Mouse (Mus musculus) midbrain, embryonic 13.5 days (tissue): ENCODE results near the gene Trim69. TPM values are rescaled to one million over a fixed set of nuclear protein-coding genes. Genes with fewer than 3 reads are reported as not detected.
"Not testable (repeated sequence)": the region's sequence is repeated elsewhere in the genome, so short reads cannot be mapped to it uniquely, and the experiment has no call there.

Source experiments
- ATAC-seq: fragments of 200-750 bp; cut with Nextera tagmentation; 2 replicates; pipeline ENCODE4 v1.8.0; 2017; ENCODE audit warnings: mild to moderate bottlenecking, moderate TSS enrichment, moderate library complexity
- H3K27ac ChIP-seq: fragments of 300-500 bp; sonication (generic); 2 replicates; pipeline ENCODE4 v1.5.1; 2015; ENCODE audit warnings: inconsistent platforms, mild to moderate bottlenecking, moderate library complexity
- H3K27me3 ChIP-seq: fragments of 300-500 bp; sonication (generic); 2 replicates; pipeline ENCODE4 v1.6.1; 2015; ENCODE audit warnings: mild to moderate bottlenecking, inconsistent platforms
- H3K36me3 ChIP-seq: fragments of 300-500 bp; sonication (generic); 2 replicates; pipeline ENCODE4 v1.6.1; 2015; ENCODE audit warnings: mild to moderate bottlenecking, inconsistent platforms
- H3K4me1 ChIP-seq: fragments of 300-500 bp; sonication (generic); replicated peaks from 2 replicates; pipeline ENCODE4 v1.6.1; 2015; ENCODE audit warnings: inconsistent platforms
- H3K4me2 ChIP-seq: fragments of 300-500 bp; sonication (generic); replicated peaks from 2 replicates; pipeline ENCODE4 v1.6.1; 2015; ENCODE audit warnings: moderate library complexity, mild to moderate bottlenecking, inconsistent platforms
- H3K4me3 ChIP-seq: fragments of 300-500 bp; sonication (generic); replicated peaks from 2 replicates; pipeline ENCODE4 v1.5.1; 2015; ENCODE audit warnings: mild to moderate bottlenecking, inconsistent platforms
- H3K9ac ChIP-seq: fragments of 300-500 bp; sonication (generic); replicated peaks from 2 replicates; pipeline ENCODE4 v1.6.1; 2015; ENCODE audit warnings: mild to moderate bottlenecking, inconsistent platforms
- H3K9me3 ChIP-seq: fragments of 300-500 bp; sonication (generic); 2 replicates; pipeline ENCODE4 v1.6.1; 2016; ENCODE audit warnings: mild to moderate bottlenecking, inconsistent platforms
- WGBS: fragments of 180-500 bp; shearing (Covaris S2); methylation state at CpG from one replicate; pipeline ENCODE4 v1.1.7; 2015; 5-methylcytosine and 5-hydroxymethylcytosine counted together
- polyA plus RNA-seq: library from polyadenylated mRNA; unstranded; fragments of >200 nt; fragmentation: Nextera tagmentation; extraction: Ambion mirVana; gene quantifications from 2 replicates; pipeline ENCODE4 v1.2.1, GENCODE M21; 2015

Gene Trim69
- polyA plus RNA-seq, 1 experiment from 2014 or later = not detected

DNA sequence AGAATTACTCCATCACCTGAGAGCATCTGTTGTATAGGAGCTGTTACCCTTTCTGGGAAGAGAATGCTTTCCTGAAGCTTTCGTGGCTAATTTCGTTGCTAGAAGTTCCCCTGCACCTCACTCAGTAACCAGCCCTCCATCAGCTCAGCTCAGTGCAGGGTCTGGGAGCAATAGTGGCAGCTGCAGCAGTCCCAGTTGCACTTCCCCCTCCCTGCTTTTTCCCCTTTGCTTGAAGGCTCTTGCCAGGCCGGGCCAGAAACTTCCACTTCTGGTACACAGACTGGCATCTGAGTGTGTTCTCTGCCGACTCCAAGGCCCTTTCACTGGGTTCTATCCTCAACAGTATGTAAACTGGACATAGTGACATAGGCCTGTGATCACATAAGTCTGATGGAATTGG is 24.6 kb downstream of the Trim69 start:
- no peaks in the 10 kb centered on the region for H3K9me3 ChIP-seq
- no peak overlapping the region for H3K4me2 ChIP-seq
- no peak overlapping the region for H3K4me3 ChIP-seq
- no peaks in the 10 kb centered on the region for H3K36me3 ChIP-seq
- H3K27me3 ChIP-seq = no peaks in the 10 kb centered on the region
- no peaks in the 10 kb centered on the region for H3K4me1 ChIP-seq
- WGBS = 90% methylated on average over 4 of the region's 4 CpGs
- H3K9ac ChIP-seq = no peak overlapping the region
- ATAC-seq = no peak
- no peak overlapping the region for H3K27ac ChIP-seq

DNA sequence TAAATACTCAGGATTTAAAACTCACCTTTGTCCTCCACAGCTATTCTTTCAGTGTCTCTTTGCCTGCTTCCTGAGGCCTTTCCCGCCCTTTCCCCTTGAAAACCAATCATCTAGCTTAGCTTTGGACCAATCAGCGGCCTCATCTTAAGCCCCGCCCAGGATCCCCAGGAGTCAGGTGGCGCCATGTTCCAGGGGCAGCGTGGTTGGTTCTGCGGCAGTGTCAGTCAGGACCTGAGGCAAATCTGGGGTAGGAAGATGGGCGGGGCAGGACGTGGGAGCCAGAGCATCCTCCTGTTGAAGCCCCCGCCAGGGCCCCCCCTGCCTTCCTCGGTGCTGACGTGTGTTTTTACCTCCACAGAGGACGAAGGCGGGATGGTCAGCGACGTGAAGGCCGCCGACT is 25.6 kb downstream of the Trim69 start, which contains the start of the genes Patl2 and Terb2:
Gene Patl2, minus strand, starts transcription at position 84 of the 400 bp plus-strand sequence.
Gene Terb2, plus strand, starts transcription at position 167 of the 400 bp plus-strand sequence.
- H3K27me3 ChIP-seq = no peaks in the 10 kb centered on the region
- no peak within 1 kb of the TSS for H3K4me2 ChIP-seq
- no peak within 1 kb of the TSS for H3K9ac ChIP-seq
- no peak within 1 kb of the TSS for H3K4me3 ChIP-seq
- WGBS = 83% methylated on average over 17 of the region's 17 CpGs
- no peaks in the 10 kb centered on the region for H3K36me3 ChIP-seq
- ATAC-seq = no peak
- no peaks in the 10 kb centered on the region for H3K9me3 ChIP-seq
- H3K4me1 ChIP-seq = no peaks in the 10 kb centered on the region
- no peak within 1 kb of the TSS for H3K27ac ChIP-seq

DNA sequence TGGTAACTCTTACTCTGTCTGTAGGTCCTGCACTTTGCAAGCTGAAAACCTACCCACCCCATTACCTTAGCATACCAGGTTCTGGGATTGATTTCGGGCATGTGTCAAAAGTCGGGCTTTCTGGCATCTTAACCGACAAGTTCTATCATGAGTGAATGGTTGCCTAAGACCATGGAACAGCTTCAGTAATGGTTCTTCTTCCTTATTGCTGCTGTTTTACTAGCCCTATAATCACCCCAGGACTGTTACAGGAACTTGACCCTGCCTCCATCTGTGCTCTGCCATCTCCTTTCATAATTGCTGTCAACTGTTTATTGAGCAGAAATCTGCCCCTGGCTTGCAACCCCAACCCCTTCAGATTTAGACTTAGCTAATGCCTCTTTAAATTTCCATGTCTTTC is 26.3 kb downstream of the Trim69 start:
- H3K4me3 ChIP-seq = no peak overlapping the region
- no peaks in the 10 kb centered on the region for H3K36me3 ChIP-seq
- no peaks in the 10 kb centered on the region for H3K9me3 ChIP-seq
- no peak for ATAC-seq
- H3K27ac ChIP-seq = no peak overlapping the region
- H3K27me3 ChIP-seq = no peaks in the 10 kb centered on the region
- H3K4me2 ChIP-seq = no peak overlapping the region
- H3K4me1 ChIP-seq = no peaks in the 10 kb centered on the region
- WGBS = 97% methylated on average over 3 of the region's 3 CpGs
- no peak overlapping the region for H3K9ac ChIP-seq

DNA sequence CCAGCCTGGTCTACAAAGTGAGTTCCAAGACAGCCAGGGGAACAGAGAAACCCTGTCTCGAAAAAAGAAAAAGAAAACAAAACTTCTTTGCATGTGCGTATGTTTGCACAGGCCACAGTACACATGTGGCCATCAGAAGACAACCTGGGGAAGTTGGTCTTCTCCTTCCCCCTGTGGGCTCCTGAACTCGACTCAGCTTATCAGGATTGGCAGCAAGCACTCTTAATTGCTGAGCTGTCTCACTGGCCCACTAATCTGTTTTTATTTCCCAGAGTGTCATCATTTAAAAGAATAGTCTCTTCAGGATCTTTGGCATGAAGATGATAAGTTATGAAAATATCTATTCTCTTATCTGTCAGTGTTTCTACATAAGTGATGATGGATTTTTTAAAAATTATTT is 31.3 kb downstream of the Trim69 start:
- Histone ChIP-seq H3K36me3 (no peaks in the 10 kb centered on the region), H3K9ac (no peak overlapping the region), H3K4me1 (no peaks in the 10 kb centered on the region), H3K4me2 (no peak overlapping the region), H3K9me3 (no peaks in the 10 kb centered on the region), H3K27ac (no peak overlapping the region), H3K27me3 (no peaks in the 10 kb centered on the region), H3K4me3 (no peak overlapping the region)
- 81% methylated on average over 3 of the region's 3 CpGs for WGBS
- no peak for ATAC-seq

DNA sequence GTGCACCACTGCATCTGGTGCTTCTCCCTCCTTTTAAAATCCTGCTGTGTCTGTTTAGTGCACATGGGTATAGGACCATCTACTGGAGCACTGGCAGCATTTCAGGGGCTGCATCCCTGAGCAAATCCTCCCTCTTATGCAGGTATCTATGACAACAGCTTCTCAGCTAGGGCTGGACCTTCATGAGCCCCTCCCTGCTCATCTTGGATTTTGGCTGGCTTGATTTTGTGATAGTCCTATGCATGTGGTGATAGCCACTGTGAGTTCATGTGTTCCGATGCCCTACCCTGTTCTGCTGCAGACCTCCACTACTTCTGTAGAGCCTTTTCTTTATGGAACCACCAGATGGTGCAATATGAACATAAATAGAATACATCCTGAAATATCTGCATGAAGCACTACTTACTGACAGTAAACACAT is 34.0 kb downstream of the Trim69 start:
- Histone ChIP-seq H3K9ac (no peak overlapping the region), H3K27ac (no peak overlapping the region), H3K4me2 (no peak overlapping the region), H3K9me3 (no peaks in the 10 kb centered on the region), H3K27me3 (no peaks in the 10 kb centered on the region), H3K36me3 (no peaks in the 10 kb centered on the region), H3K4me1 (no peaks in the 10 kb centered on the region), H3K4me3 (no peak overlapping the region)
- ATAC-seq = peak; percentile 66; the same call in 1 of the 2 replicates
- WGBS = 42% methylated on average over 1 of the region's 1 CpGs

DNA sequence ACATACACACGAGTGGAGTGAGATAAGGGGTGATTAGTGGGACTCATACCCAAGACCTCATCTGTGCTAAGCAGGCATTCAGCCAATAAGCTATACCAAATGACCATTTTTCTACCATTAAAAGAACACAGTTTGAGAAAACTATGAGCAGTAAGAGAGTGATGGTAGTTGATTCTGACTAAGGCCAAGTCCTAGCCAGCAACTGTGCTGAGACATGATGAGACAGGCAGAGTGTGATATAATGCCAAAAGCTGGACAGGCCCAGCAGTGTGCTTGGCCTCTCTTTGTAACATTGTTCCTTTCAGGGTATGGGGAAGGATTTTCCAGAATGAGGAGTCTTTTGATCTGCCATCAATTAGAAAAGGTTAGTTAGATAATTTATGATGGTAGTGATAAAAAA is 41.0 kb downstream of the Trim69 start:
- Histone ChIP-seq H3K36me3 (no peaks in the 10 kb centered on the region), H3K9ac (no peak overlapping the region), H3K4me1 (no peaks in the 10 kb centered on the region), H3K27ac (no peak overlapping the region), H3K27me3 (no peaks in the 10 kb centered on the region), H3K4me3 (no peak overlapping the region), H3K4me2 (no peak overlapping the region), H3K9me3 (no peaks in the 10 kb centered on the region)
- ATAC-seq = no peak
- WGBS = 94% methylated on average over 1 of the region's 1 CpGs

DNA sequence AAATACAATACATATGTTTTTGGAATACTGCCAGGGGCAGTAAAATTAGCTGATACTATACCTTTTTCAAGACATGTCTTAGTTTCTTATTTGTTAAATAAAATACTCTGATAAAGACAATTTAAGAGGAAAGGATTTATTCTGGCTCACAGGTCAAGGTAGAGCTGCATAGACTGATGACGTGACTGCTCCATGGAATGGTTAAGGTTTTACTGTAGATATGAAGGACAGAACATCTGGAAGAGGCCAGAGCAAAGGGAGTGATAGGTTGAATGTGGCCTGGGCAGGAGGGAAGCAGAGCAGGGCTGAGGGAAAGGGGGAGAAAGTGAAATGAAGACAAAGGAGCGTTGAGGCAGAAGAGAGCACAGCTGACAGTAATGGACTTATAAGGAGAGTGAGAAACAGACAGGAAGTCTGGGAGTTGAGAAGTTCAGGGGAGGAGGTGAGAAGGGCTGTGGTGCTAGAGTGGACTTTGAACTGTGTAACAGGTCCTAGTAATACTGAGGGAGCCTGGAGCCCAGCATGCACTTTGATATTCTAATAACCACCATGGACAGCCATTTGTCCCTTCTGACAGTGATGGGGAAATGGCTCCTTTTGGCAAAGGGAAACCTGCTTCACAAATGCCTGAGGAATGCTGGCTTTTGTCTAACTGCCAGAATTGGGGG is 46.1 kb downstream of the Trim69 start:
- no peak overlapping the region for H3K27ac ChIP-seq
- no peaks in the 10 kb centered on the region for H3K27me3 ChIP-seq
- H3K9ac ChIP-seq = no peak overlapping the region
- ATAC-seq = no peak
- H3K36me3 ChIP-seq = no peaks in the 10 kb centered on the region
- WGBS = 78% methylated on average over 2 of the region's 2 CpGs
- no peaks in the 10 kb centered on the region for H3K9me3 ChIP-seq
- H3K4me1 ChIP-seq = no peaks in the 10 kb centered on the region
- no peak overlapping the region for H3K4me3 ChIP-seq
- no peak overlapping the region for H3K4me2 ChIP-seq

DNA sequence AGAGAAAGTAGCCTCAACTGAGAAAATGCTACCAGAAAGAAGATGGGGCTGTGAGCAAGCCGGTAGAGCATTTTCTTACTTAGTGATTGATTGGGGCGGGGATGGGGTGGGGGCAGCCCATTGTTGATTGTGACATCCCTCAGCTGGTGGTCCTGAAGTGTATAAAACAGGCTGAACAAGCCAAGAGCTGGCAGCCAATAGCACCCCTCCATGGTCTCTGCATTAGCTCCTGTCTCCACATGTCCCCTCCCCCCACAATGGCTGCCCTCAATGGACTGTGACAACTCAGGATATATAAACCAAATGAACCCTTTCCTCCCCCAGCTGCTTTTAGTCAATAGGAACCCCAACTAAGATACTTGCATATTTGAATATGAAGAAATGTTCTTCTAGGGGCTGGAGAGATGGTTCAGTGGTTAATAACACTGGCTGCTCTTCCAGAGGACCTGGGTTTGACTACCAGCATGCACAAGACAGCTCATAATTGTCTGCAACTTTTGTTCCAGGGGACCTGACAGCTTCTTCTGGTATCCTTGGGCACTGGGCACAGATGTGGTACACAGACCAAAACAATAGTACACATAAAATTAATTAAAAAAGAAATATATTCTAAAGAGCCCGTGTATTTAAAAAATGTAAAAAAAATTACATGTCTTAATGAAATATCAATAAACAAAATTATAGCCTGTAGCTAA is 50.2 kb downstream of the Trim69 start:
- no peak overlapping the region for H3K27ac ChIP-seq
- 40% methylated on average over 3 of the region's 3 CpGs for WGBS
- H3K4me3 ChIP-seq = no peak overlapping the region
- no peaks in the 10 kb centered on the region for H3K9me3 ChIP-seq
- H3K9ac ChIP-seq = no peak overlapping the region
- H3K4me1 ChIP-seq = no peaks in the 10 kb centered on the region
- no peak for ATAC-seq
- H3K4me2 ChIP-seq = no peak overlapping the region
- no peaks in the 10 kb centered on the region for H3K27me3 ChIP-seq
- no peaks in the 10 kb centered on the region for H3K36me3 ChIP-seq

DNA sequence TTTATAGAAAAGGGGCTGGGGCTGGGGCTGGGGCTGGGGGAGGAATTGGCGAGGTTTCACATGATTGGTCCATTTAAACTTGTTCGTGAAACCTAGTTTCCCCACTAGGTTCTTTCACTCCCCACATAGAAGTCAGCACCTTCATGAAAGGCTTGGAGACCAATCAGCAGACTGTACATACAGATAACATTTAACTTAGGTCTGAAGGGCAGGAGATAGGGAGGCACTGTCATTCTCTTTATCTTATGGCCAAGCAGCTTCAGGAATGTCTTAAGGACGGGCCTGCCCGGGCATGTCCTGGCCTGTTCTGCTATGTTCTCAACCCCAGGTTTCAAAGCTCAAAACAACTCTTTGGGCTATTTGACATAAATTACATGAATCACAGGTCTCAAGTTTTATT is 56.6 kb downstream of the Trim69 start:
- ATAC-seq, H3K9ac ChIP-seq: not testable (repeated sequence)

DNA sequence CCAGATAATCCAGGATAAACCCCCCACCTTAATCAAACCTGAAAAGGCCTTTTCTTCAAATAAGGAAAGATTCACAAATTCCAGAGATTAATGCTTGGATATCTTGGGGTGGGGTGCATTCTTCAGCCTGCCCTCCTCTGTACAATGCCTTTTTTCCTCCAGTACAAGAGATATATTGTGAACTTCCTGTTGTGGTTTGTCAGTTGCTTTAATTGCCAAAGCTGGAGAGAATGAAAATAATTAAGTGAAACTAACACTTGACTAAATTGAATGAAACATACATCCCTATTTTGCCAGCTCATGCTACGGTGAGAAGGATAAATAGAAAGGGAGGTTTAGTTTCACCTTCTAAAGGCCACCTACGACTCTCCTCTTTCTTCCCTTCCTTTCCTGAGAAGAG is 57.7 kb downstream of the Trim69 start:
- Histone ChIP-seq H3K9me3 (no peaks in the 10 kb centered on the region), H3K27me3 (no peaks in the 10 kb centered on the region), H3K4me1 (no peaks in the 10 kb centered on the region), H3K9ac (no peak overlapping the region), H3K27ac (no peak overlapping the region), H3K4me2 (no peak overlapping the region), H3K36me3 (no peaks in the 10 kb centered on the region), H3K4me3 (no peak overlapping the region)
- ATAC-seq = no peak
- WGBS = 77% methylated on average over 2 of the region's 2 CpGs

More for the DNA sequence above, 56.6 kb downstream of the Trim69 start:
- H3K4me1 ChIP-seq, H3K9me3 ChIP-seq, H3K4me3 ChIP-seq, H3K27me3 ChIP-seq, H3K4me2 ChIP-seq, H3K36me3 ChIP-seq, H3K27ac ChIP-seq: not testable (repeated sequence)
- WGBS = 96% methylated on average over 4 of the region's 4 CpGs

DNA sequence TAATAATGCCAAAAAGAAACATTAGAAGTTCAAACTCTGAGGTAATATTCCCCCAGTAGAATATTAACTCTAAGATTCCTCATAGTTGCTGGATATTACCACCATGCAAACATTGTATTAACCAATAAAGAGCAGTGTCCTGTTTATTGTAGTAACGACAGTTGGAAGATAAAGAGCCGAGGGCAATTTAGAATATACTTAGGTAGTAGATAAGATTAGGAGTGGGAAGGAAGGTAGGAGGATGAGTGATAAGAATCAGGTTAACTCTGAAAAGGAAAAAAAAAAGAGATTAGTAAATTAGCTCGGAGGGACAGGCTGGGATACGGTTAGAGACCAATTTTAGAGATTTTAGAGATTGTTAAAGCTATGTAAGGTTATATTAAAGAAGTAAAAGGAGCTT is 60.9 kb downstream of the Trim69 start:
- Histone ChIP-seq H3K9ac (no peak overlapping the region), H3K27ac (no peak overlapping the region), H3K4me3 (no peak overlapping the region), H3K4me2 (no peak overlapping the region), H3K27me3 (no peaks in the 10 kb centered on the region), H3K36me3 (no peaks in the 10 kb centered on the region), H3K9me3 (no peaks in the 10 kb centered on the region), H3K4me1 (no peaks in the 10 kb centered on the region)
- no peak for ATAC-seq
- WGBS = 90% methylated on average over 4 of the region's 4 CpGs

DNA sequence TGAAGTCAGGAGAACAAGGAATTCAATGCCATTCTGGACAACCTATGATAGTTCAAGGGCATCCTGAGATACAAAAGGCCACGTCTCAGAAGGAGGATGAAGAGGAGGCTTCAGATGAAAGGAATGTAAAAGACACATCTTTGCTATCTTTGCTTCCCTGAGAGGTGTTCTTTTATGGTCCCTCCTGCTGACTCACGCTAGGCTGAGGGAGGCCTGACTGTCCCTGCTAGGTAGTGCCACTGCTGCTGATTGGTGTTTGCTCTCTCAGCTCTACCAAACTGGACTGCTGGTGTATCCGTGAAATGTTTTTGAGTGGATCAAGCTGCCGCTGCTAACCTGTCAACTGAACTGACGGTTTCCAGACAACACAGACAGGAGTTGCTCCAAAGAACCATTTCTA is 61.3 kb downstream of the Trim69 start:
- no peak overlapping the region for H3K4me3 ChIP-seq
- H3K36me3 ChIP-seq = no peaks in the 10 kb centered on the region
- 69% methylated on average over 5 of the region's 5 CpGs for WGBS
- no peak overlapping the region for H3K27ac ChIP-seq
- no peaks in the 10 kb centered on the region for H3K4me1 ChIP-seq
- H3K27me3 ChIP-seq = no peaks in the 10 kb centered on the region
- no peak for ATAC-seq
- H3K9me3 ChIP-seq = no peaks in the 10 kb centered on the region
- no peak overlapping the region for H3K4me2 ChIP-seq
- no peak overlapping the region for H3K9ac ChIP-seq
